Mouse (Mus musculus) kidney, embryonic 16.5 days (tissue): ENCODE results near the gene Wdhd1. TPM values are rescaled to one million over a fixed set of nuclear protein-coding genes. Genes with fewer than 3 reads are reported as not detected.
A peak's percentile ranks its signal among the peaks of the same experiment; 100 is the strongest.

Experiments
- ATAC-seq: fragments of 200-750 bp; cut with Nextera tagmentation; 2 replicates; pipeline ENCODE4 v1.8.0; 2017; ENCODE audit warnings: moderate TSS enrichment; ENCODE audit not compliant: low FRiP score, low TSS enrichment
- H3K27ac ChIP-seq: fragments of 300-500 bp; sonication (generic); 2 replicates; pipeline ENCODE4 v1.5.1; 2014; ENCODE audit warnings: low read length
- H3K27me3 ChIP-seq: fragments of 300-500 bp; sonication (generic); 2 replicates; pipeline ENCODE4 v1.6.1; 2014; ENCODE audit warnings: low read length, control low read depth, mixed read lengths; ENCODE audit not compliant: insufficient read depth
- H3K36me3 ChIP-seq: fragments of 300-500 bp; sonication (generic); 2 replicates; pipeline ENCODE4 v1.6.1; 2014; ENCODE audit warnings: low read length, control low read depth, mixed read lengths; ENCODE audit not compliant: insufficient read depth
- H3K4me1 ChIP-seq: fragments of 300-500 bp; sonication (generic); 2 replicates; pipeline ENCODE4 v1.6.1; 2014; ENCODE audit warnings: low read length, control low read depth, mixed read lengths; ENCODE audit not compliant: insufficient read depth
- H3K4me2 ChIP-seq: fragments of 300-500 bp; sonication (generic); replicated peaks from 2 replicates; pipeline ENCODE4 v1.6.1; 2014; ENCODE audit warnings: low read depth, low read length
- H3K4me3 ChIP-seq: fragments of 300-500 bp; sonication (generic); 2 replicates; pipeline ENCODE4 v1.5.1; 2014; ENCODE audit warnings: mild to moderate bottlenecking, low read length
- H3K9ac ChIP-seq: fragments of 300-500 bp; sonication (generic); replicated peaks from 2 replicates; pipeline ENCODE4 v1.6.1; 2014; ENCODE audit warnings: low read length
- H3K9me3 ChIP-seq: fragments of 300-500 bp; sonication (generic); 2 replicates; pipeline ENCODE4 v1.6.1; 2016; ENCODE audit warnings: low read length, control low read depth
- WGBS: fragments of 180-500 bp; shearing (Covaris S2); extraction: QIAGEN DNeasy Blood & Tissue Kit; methylation state at CpG from one replicate; pipeline ENCODE4 v1.1.7; 2014; 5-methylcytosine and 5-hydroxymethylcytosine counted together
- polyA plus RNA-seq: library from polyadenylated mRNA; unstranded; fragments of >200 nt; fragmentation: Nextera tagmentation; extraction: Ambion mirVana; gene quantifications from 2 replicates; pipeline ENCODE4 v1.2.1, GENCODE M21; 2015

Wdhd1 gene
- polyA plus RNA-seq, 1 experiment from 2014 or later = 26.5 TPM

GRCm38 (mm10) chr14:47283568-47283967 lies 6.9 kb upstream of the Wdhd1 start:
- no peak overlapping the region for H3K4me3 ChIP-seq
- H3K36me3 ChIP-seq = no peaks in the 10 kb centered on the region
- no peak overlapping the region for H3K4me2 ChIP-seq
- H3K4me1 ChIP-seq = no peaks in the 10 kb centered on the region; the same call in 1 of the 2 replicates
- H3K27me3 ChIP-seq = no peaks in the 10 kb centered on the region
- ATAC-seq = no peak
- H3K27ac ChIP-seq = no peak overlapping the region
- H3K9ac ChIP-seq = no peak overlapping the region
- WGBS = 56% methylated on average over 7 of the region's 7 CpGs
- H3K9me3 ChIP-seq = no peaks in the 10 kb centered on the region

- H3K4me3 ChIP-seq = no peak overlapping the region
- peaks cover 7% of the 10 kb centered on the region for H3K4me1 ChIP-seq
- H3K4me2 ChIP-seq = no peak overlapping the region
- no peak overlapping the region for H3K27ac ChIP-seq
- H3K9me3 ChIP-seq = no peaks in the 10 kb centered on the region
- WGBS = 95% methylated on average over 4 of the region's 4 CpGs
- H3K36me3 ChIP-seq = no peaks in the 10 kb centered on the region
- ATAC-seq = no peak
- no peaks in the 10 kb centered on the region for H3K27me3 ChIP-seq
- no peak overlapping the region for H3K9ac ChIP-seq
Measured at GRCm38 (mm10) chr14:47281535-47281934, 4.9 kb upstream of the Wdhd1 start.

GRCm38 (mm10) chr14:47279058-47279457 lies 2.4 kb upstream of the Wdhd1 start:
- Histone ChIP-seq H3K4me3 (no peak overlapping the region), H3K9ac (no peak overlapping the region), H3K36me3 (no peaks in the 10 kb centered on the region), H3K4me2 (no peak overlapping the region), H3K4me1 (peaks cover 22% of the 10 kb centered on the region), H3K27me3 (no peaks in the 10 kb centered on the region), H3K9me3 (no peaks in the 10 kb centered on the region), H3K27ac (no peak overlapping the region)
- 82% methylated on average over 2 of the region's 2 CpGs for WGBS
- ATAC-seq = no peak

GRCm38 (mm10) chr14:47276036-47276603 lies 537 bp downstream of the Wdhd1 start:
- H3K27me3 ChIP-seq = no peaks in the 10 kb centered on the region
- peak overlapping the region; percentile 63 for H3K4me2 ChIP-seq
- peak overlapping the region; percentile 86 for H3K9ac ChIP-seq
- peak; percentile 30; the same call in 1 of the 2 replicates for ATAC-seq
- 1% methylated on average over 22 of the region's 22 CpGs for WGBS
- H3K4me1 ChIP-seq = peaks cover 22% of the 10 kb centered on the region
- no peaks in the 10 kb centered on the region for H3K9me3 ChIP-seq
- peak overlapping the region; percentile 74 for H3K4me3 ChIP-seq
- peak overlapping the region; percentile 97 for H3K27ac ChIP-seq
- H3K36me3 ChIP-seq = peaks cover 8% of the 10 kb centered on the region

GRCm38 (mm10) chr14:47275417-47275816 lies 1.2 kb downstream of the Wdhd1 start:
- H3K4me1 ChIP-seq = peaks cover 22% of the 10 kb centered on the region
- H3K9me3 ChIP-seq = no peaks in the 10 kb centered on the region
- H3K36me3 ChIP-seq = peaks cover 11% of the 10 kb centered on the region
- H3K4me2 ChIP-seq = peak overlapping the region; percentile 63
- WGBS = 31% methylated on average over 3 of the region's 3 CpGs
- peak overlapping the region; percentile 86 for H3K9ac ChIP-seq
- ATAC-seq = no peak
- H3K27ac ChIP-seq = no peak overlapping the region
- peak overlapping the region; percentile 74 for H3K4me3 ChIP-seq
- no peaks in the 10 kb centered on the region for H3K27me3 ChIP-seq

- Histone ChIP-seq H3K4me2 (no peak overlapping the region), H3K9me3 (no peaks in the 10 kb centered on the region), H3K27ac (no peak overlapping the region), H3K36me3 (peaks cover 22% of the 10 kb centered on the region), H3K4me3 (no peak overlapping the region), H3K9ac (no peak overlapping the region), H3K4me1 (peaks cover 22% of the 10 kb centered on the region), H3K27me3 (no peaks in the 10 kb centered on the region)
- ATAC-seq = no peak
- WGBS = 87% methylated on average over 3 of the region's 3 CpGs
Measured at GRCm38 (mm10) chr14:47273751-47274150, 2.9 kb downstream of the Wdhd1 start.

- H3K9ac ChIP-seq = no peak overlapping the region
- no peaks in the 10 kb centered on the region for H3K27me3 ChIP-seq
- H3K27ac ChIP-seq = no peak overlapping the region
- peaks cover 47% of the 10 kb centered on the region for H3K36me3 ChIP-seq
- no peak for ATAC-seq
- WGBS = 98% methylated on average over 2 of the region's 2 CpGs
- H3K9me3 ChIP-seq = no peaks in the 10 kb centered on the region
- H3K4me1 ChIP-seq = peaks cover 2% of the 10 kb centered on the region
- H3K4me2 ChIP-seq = no peak overlapping the region
- H3K4me3 ChIP-seq = no peak overlapping the region
Measured at GRCm38 (mm10) chr14:47269706-47270105, 7.0 kb downstream of the Wdhd1 start.

GRCm38 (mm10) chr14:47269056-47269455 lies 7.6 kb downstream of the Wdhd1 start:
- no peaks in the 10 kb centered on the region for H3K9me3 ChIP-seq
- H3K9ac ChIP-seq = no peak overlapping the region
- H3K4me1 ChIP-seq = no peaks in the 10 kb centered on the region
- H3K36me3 ChIP-seq = peaks cover 47% of the 10 kb centered on the region
- 97% methylated on average over 4 of the region's 4 CpGs for WGBS
- no peak overlapping the region for H3K4me2 ChIP-seq
- no peak for ATAC-seq
- H3K4me3 ChIP-seq = no peak overlapping the region
- H3K27me3 ChIP-seq = no peaks in the 10 kb centered on the region
- no peak overlapping the region for H3K27ac ChIP-seq

GRCm38 (mm10) chr14:47265829-47266228 lies 10.8 kb downstream of the Wdhd1 start:
- no peak overlapping the region for H3K9ac ChIP-seq
- no peaks in the 10 kb centered on the region for H3K9me3 ChIP-seq
- no peak overlapping the region for H3K27ac ChIP-seq
- H3K4me3 ChIP-seq = no peak overlapping the region
- peaks cover 44% of the 10 kb centered on the region for H3K36me3 ChIP-seq
- no peak overlapping the region for H3K4me2 ChIP-seq
- H3K27me3 ChIP-seq = no peaks in the 10 kb centered on the region
- no peaks in the 10 kb centered on the region for H3K4me1 ChIP-seq
- 97% methylated on average over 8 of the region's 8 CpGs for WGBS
- no peak for ATAC-seq

GRCm38 (mm10) chr14:47264866-47265265 lies 11.8 kb downstream of the Wdhd1 start:
- Histone ChIP-seq H3K36me3 (peaks cover 48% of the 10 kb centered on the region), H3K4me3 (no peak overlapping the region), H3K27me3 (no peaks in the 10 kb centered on the region), H3K4me1 (no peaks in the 10 kb centered on the region), H3K4me2 (no peak overlapping the region), H3K9ac (no peak overlapping the region), H3K9me3 (no peaks in the 10 kb centered on the region), H3K27ac (no peak overlapping the region)
- WGBS = 96% methylated on average over 3 of the region's 3 CpGs
- no peak for ATAC-seq
